Mouse (Mus musculus): ENCODE results near the gene Gm7929. TPM values are rescaled to one million over a fixed set of nuclear protein-coding genes. Genes with fewer than 3 reads are reported as not detected.
"Not testable (repeated sequence)": the region's sequence is repeated elsewhere in the genome, so short reads cannot be mapped to it uniquely, and the experiment has no call there.

Gm7929 gene
- polyA plus RNA-seq (2015; fragmentation: Nextera tagmentation; extraction: Ambion mirVana) = not detected in 2 replicates

DNA sequence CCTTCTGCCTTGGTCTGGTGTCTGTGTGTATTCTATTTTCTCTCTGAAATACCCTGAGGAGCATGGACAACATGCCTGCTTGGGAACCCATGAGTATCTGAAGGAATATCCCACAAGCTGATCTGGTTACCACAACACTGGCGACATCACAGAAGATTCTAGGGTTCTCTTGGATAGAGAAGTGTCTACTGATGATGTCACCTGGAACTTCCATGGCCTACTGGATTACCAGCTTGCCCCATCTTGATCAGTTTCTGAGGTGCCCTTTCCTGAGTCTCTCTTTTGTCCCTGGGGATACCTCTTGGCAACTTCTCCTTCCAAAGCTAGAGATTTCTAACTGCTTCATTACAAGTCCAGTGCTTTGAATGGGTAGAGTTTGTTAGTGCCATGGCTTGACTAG lies at the start of gene Gm7929:
Gm7929 (minus strand) TSS at position 101 of the 400 bp plus-strand sequence.
- H3K4me1 ChIP-seq (ENCODE audit: control insufficient read depth, insufficient read depth, low read length); H3K9ac ChIP-seq (ENCODE audit: low read length); H3K27me3 ChIP-seq (ENCODE audit: control insufficient read depth, insufficient read depth, low read length); ATAC-seq (replicated peaks; ENCODE audit: extremely low read depth, insufficient read depth, low FRiP score); H3K9me3 ChIP-seq (replicated peaks; ENCODE audit: control insufficient read depth, low read length); H3K4me2 ChIP-seq (ENCODE audit: low read depth, low read length); H3K36me3 ChIP-seq (ENCODE audit: control insufficient read depth, insufficient read depth); H3K27ac ChIP-seq (ENCODE audit: low read length); H3K4me3 ChIP-seq (ENCODE audit: low read length): not testable (repeated sequence)
- no CpG with 5 or more reads among the region's 1 CpGs for WGBS

DNA sequence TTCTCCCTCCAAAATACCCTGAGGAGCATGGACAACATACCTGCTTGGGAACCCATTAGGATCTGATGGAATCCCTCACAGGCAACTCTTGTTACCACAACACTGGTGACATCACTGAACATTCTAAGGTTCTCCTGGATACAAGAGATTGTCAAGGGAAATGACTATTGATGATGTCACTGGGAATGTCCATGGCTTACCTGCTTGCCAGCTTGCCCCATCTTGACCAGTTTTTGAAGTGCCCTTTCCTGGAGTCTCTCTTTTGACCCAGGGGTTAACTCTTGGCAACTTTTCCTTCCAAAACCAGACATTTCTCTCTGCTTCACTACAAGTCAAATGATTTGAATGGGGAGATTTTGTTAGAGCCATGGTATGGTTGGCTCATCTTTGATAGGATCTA lies 21.9 kb upstream of the Gm7929 start, which contains the start of gene Gm47189:
Gm47189 (minus strand) TSS at position 101 of the 400 bp plus-strand sequence.
- H3K9ac ChIP-seq (ENCODE audit: low read length); ATAC-seq (replicated peaks; ENCODE audit: extremely low read depth, insufficient read depth, low FRiP score); H3K36me3 ChIP-seq (ENCODE audit: control insufficient read depth, insufficient read depth); H3K4me2 ChIP-seq (ENCODE audit: low read depth, low read length); H3K9me3 ChIP-seq (replicated peaks; ENCODE audit: control insufficient read depth, low read length); H3K27ac ChIP-seq (ENCODE audit: low read length); H3K27me3 ChIP-seq (ENCODE audit: control insufficient read depth, insufficient read depth, low read length); H3K4me3 ChIP-seq (ENCODE audit: low read length); H3K4me1 ChIP-seq (ENCODE audit: control insufficient read depth, insufficient read depth, low read length): not testable (repeated sequence)

DNA sequence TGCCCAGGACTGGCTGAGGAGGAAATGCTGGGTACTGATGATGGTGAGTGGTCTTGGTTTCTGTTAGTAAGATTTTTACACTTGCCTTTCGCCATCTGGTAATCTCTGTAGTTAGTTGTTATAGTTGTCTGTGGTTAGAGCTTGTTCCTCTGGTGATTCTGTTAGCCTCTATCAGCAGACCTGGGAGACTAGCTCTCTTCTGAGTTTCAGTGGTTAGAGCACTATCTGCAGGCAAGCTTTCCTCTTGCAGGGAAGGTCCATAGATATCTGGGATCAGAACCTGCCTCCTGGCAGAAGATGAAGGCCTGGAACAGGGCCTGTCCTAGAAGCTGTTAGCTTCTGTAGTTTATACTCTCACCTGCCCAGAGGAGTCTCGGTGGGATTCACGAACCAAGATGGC lies 5.5 kb upstream of the Gm7929 start:
- not testable (repeated sequence) for ATAC-seq (replicated peaks; ENCODE audit: extremely low read depth, insufficient read depth, low FRiP score); H3K9me3 ChIP-seq (replicated peaks; ENCODE audit: control insufficient read depth, low read length); H3K9ac ChIP-seq (ENCODE audit: low read length); H3K4me1 ChIP-seq (ENCODE audit: control insufficient read depth, insufficient read depth, low read length); H3K27me3 ChIP-seq (ENCODE audit: control insufficient read depth, insufficient read depth, low read length); H3K4me2 ChIP-seq (ENCODE audit: low read depth, low read length); H3K27ac ChIP-seq (ENCODE audit: low read length); H3K36me3 ChIP-seq (ENCODE audit: control insufficient read depth, insufficient read depth); H3K4me3 ChIP-seq (ENCODE audit: low read length)
- WGBS = 78% methylated on average over 2 of the region's 3 CpGs

DNA sequence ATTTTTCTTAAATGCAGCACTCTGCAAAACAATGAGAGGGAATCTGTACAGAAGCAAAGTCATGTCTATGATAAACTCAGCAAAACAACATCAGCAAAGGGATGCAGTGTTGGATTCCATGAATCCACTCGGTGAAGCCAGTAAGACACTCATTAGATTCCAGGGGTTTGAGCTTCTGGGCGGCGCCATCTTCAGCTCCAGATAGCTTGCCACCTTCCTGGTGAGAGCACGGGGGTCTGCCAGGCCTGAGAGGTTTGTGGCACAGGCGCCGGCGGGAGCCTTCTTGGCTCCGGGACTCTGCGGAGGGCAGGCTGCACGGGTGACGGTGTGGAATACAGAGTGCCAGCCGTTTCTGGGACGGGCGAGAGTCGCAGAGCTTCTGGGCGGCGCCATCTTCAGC lies 27.0 kb downstream of the Gm7929 start:
- not testable (repeated sequence) for H3K27ac ChIP-seq (ENCODE audit: low read length); H3K4me2 ChIP-seq (ENCODE audit: low read depth, low read length); ATAC-seq (replicated peaks; ENCODE audit: extremely low read depth, insufficient read depth, low FRiP score); H3K9ac ChIP-seq (ENCODE audit: low read length); H3K4me1 ChIP-seq (ENCODE audit: control insufficient read depth, insufficient read depth, low read length); H3K4me3 ChIP-seq (ENCODE audit: low read length); H3K27me3 ChIP-seq (ENCODE audit: control insufficient read depth, insufficient read depth, low read length); H3K9me3 ChIP-seq (replicated peaks; ENCODE audit: control insufficient read depth, low read length); H3K36me3 ChIP-seq (ENCODE audit: control insufficient read depth, insufficient read depth)
- WGBS = 59% methylated on average over 15 of the region's 17 CpGs

DNA sequence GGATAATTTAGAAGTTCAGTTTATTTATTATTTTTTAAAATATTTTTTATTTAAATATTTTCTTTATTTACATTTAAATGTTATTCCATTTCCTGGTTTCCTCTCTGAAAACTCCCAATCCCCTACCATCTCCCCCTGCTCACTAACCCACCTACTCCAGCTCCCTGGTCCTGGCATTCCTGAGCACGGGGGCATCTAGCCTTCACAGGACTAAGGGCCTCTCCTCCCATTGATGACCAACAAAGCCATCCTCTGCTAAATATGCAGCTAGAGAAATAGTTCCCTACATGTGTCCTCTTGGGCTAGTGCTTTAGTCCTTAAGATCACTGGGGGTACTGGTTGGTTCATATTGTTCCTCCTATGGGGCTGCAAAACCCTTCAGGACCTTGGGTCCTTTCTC lies 33.2 kb downstream of the Gm7929 start:
- not testable (repeated sequence) for ATAC-seq (replicated peaks; ENCODE audit: extremely low read depth, insufficient read depth, low FRiP score); H3K4me2 ChIP-seq (ENCODE audit: low read depth, low read length); H3K4me1 ChIP-seq (ENCODE audit: control insufficient read depth, insufficient read depth, low read length); H3K36me3 ChIP-seq (ENCODE audit: control insufficient read depth, insufficient read depth); H3K9ac ChIP-seq (ENCODE audit: low read length); H3K27ac ChIP-seq (ENCODE audit: low read length); H3K27me3 ChIP-seq (ENCODE audit: control insufficient read depth, insufficient read depth, low read length); H3K4me3 ChIP-seq (ENCODE audit: low read length); H3K9me3 ChIP-seq (replicated peaks; ENCODE audit: control insufficient read depth, low read length)
- WGBS = 79% methylated on average over 1 of the region's 1 CpGs

DNA sequence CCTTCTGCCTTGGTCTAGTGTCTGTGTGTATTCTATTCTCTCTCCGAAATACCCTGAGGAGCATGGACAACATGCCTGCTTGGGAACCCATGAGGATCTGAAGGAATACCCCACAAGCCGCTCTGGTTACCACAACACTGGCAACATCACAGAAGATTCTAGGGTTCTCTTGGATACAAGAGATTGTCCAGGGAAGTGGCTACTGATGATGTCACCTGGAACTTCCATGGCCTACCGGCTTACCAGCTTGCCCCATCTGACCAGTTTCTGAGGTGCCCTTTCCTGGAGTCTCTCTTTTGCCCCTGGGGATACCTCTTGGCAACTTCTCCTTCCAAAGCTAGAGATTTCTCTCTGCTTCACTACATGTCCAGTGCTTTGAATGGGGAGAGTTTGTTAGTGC lies 48.6 kb downstream of the Gm7929 start, which contains the start of gene Gm8068:
Gm8068 (minus strand) TSS at position 101 of the 400 bp plus-strand sequence.
- WGBS = no CpG with 5 or more reads among the region's 3 CpGs
- not testable (repeated sequence) for H3K27ac ChIP-seq (ENCODE audit: low read length); H3K4me3 ChIP-seq (ENCODE audit: low read length); H3K9ac ChIP-seq (ENCODE audit: low read length); H3K9me3 ChIP-seq (replicated peaks; ENCODE audit: control insufficient read depth, low read length); H3K4me2 ChIP-seq (ENCODE audit: low read depth, low read length); ATAC-seq (replicated peaks; ENCODE audit: extremely low read depth, insufficient read depth, low FRiP score); H3K4me1 ChIP-seq (ENCODE audit: control insufficient read depth, insufficient read depth, low read length); H3K36me3 ChIP-seq (ENCODE audit: control insufficient read depth, insufficient read depth); H3K27me3 ChIP-seq (ENCODE audit: control insufficient read depth, insufficient read depth, low read length)

Other genes with a start within 250 kb of the Gm7929 start
- gene Gm7970, start 195.0 kb downstream of the Gm7929 start, polyA plus RNA-seq (2015; fragmentation: Nextera tagmentation; extraction: Ambion mirVana) = not detected in 2 replicates
- gene 1700049E17Rik2, start 177.4 kb downstream of the Gm7929 start, polyA plus RNA-seq (2015; fragmentation: Nextera tagmentation; extraction: Ambion mirVana) = not detected in 2 replicates
- not detected in 2 replicates for gene Gm3072, start 126.0 kb downstream of the Gm7929 start, polyA plus RNA-seq (2015; fragmentation: Nextera tagmentation; extraction: Ambion mirVana)
- not detected in 2 replicates for gene Gm3676, start 104.1 kb downstream of the Gm7929 start, polyA plus RNA-seq (2015; fragmentation: Nextera tagmentation; extraction: Ambion mirVana)
- not detected in 2 replicates for gene Gm8068, start 48.7 kb downstream of the Gm7929 start, polyA plus RNA-seq (2015; fragmentation: Nextera tagmentation; extraction: Ambion mirVana)
- not detected in 2 replicates for gene Gm47189, start 21.8 kb upstream of the Gm7929 start, polyA plus RNA-seq (2015; fragmentation: Nextera tagmentation; extraction: Ambion mirVana)
- gene Gm7980, start 156.7 kb upstream of the Gm7929 start, polyA plus RNA-seq (2015; fragmentation: Nextera tagmentation; extraction: Ambion mirVana) = not detected in 2 replicates
- gene 1700049E17Rik1, start 174.3 kb upstream of the Gm7929 start, polyA plus RNA-seq (2015; fragmentation: Nextera tagmentation; extraction: Ambion mirVana) = not detected in 2 replicates
- gene 1700024B05Rik, start 193.4 kb upstream of the Gm7929 start, polyA plus RNA-seq (2015; fragmentation: Nextera tagmentation; extraction: Ambion mirVana) = not detected in 2 replicates
- gene Gm6401, start 217.3 kb upstream of the Gm7929 start, polyA plus RNA-seq (2015; fragmentation: Nextera tagmentation; extraction: Ambion mirVana) = not detected in 2 replicates
- gene Gm3543, start 232.7 kb upstream of the Gm7929 start, polyA plus RNA-seq (2015; fragmentation: Nextera tagmentation; extraction: Ambion mirVana) = not detected in 2 replicates

All from heart, embryonic 16.5 days (tissue).